Mouse (Mus musculus) gastrocnemius, adult 2 months (tissue): ENCODE measurements around the gene Ttc7. TPM values are rescaled to one million over a fixed set of nuclear protein-coding genes. Genes with fewer than 3 reads are reported as not detected.

Experiments
- DNase-seq: peaks from one replicate; pipeline ENCODE4 v3.0.0; 2022
- H3K27ac ChIP-seq: fragments of 200-600 bp; 2 replicates; pipeline ENCODE4 v1.8.1; 2022; ENCODE audit warnings: mild to moderate bottlenecking
- H3K4me3 ChIP-seq: fragments of 200-600 bp; 2 replicates; pipeline ENCODE4 v1.8.1; 2022; ENCODE audit warnings: mild to moderate bottlenecking, moderate library complexity
- CTCF ChIP-seq: fragments of 200-600 bp; IDR thresholded peaks from 2 replicates; pipeline ENCODE4 v1.8.1; 2022; ENCODE audit warnings: antibody characterized with exemption, mild to moderate bottlenecking, moderate library complexity
- intact Hi-C: fragments of 180-260 bp; cut with DNase I; formaldehyde crosslinking; loops from one replicate; pipeline ENCODE4 v1.15.1; 2025
- total RNA-seq, 2 experiments: library from RNA; stranded (reverse); gene quantifications; 2 replicates each; pipeline ENCODE4 v1.2.3; 2021

Ttc7 gene
- total RNA-seq, 2 experiments from 2014 or later: 8.9 to 15.9 TPM

- Histone ChIP-seq H3K4me3 (peak overlapping the region; percentile 55), H3K27ac (peak overlapping the region; percentile 98)
- peak; percentile 82 for DNase-seq
- intact Hi-C loops: loop anchor here (2.0 kb wide), 2 partner anchors 14 to 24 kb away; no protein-coding TSS in a partner anchor
- TF ChIP-seq CTCF: no peak
These were observed 69.6 kb downstream of the Ttc7 start for GRCm38 (mm10) chr17:87352106-87352897.

GRCm38 (mm10) chr17:87352898-87353225, 70.2 kb downstream of the Ttc7 start:
- Histone ChIP-seq H3K27ac (peak overlapping the region; percentile 98), H3K4me3 (no peak overlapping the region)
- intact Hi-C loops: loop anchor here (2.0 kb wide), 2 partner anchors 14 to 24 kb away; no protein-coding TSS in a partner anchor
- TF ChIP-seq CTCF: no peak
- no peak for DNase-seq

GRCm38 (mm10) chr17:87353745-87354320, 71.1 kb downstream of the Ttc7 start:
- Histone ChIP-seq H3K4me3 (no peak overlapping the region), H3K27ac (peak overlapping the region; percentile 98)
- no peak for DNase-seq
- intact Hi-C loops: loop anchor here (2.0 kb wide), 2 partner anchors 13 to 23 kb away; no protein-coding TSS in a partner anchor
- TF ChIP-seq CTCF: no peak

- Histone ChIP-seq H3K4me3 (no peak overlapping the region), H3K27ac (no peak overlapping the region)
- TF ChIP-seq CTCF: no peak
- intact Hi-C loops: no loop called here
- DNase-seq: no peak
These were observed 72.8 kb downstream of the Ttc7 start for GRCm38 (mm10) chr17:87355456-87355855.

GRCm38 (mm10) chr17:87356261-87356660, 73.6 kb downstream of the Ttc7 start:
- no peak for DNase-seq
- TF ChIP-seq CTCF: no peak
- intact Hi-C loops: no loop called here
- no peak overlapping the region for H3K27ac ChIP-seq
- H3K4me3 ChIP-seq: no peak overlapping the region

GRCm38 (mm10) chr17:87357506-87357905, 74.8 kb downstream of the Ttc7 start:
- no peak for DNase-seq
- no peak overlapping the region for H3K4me3 ChIP-seq
- no peak overlapping the region for H3K27ac ChIP-seq
- no peak for TF ChIP-seq CTCF
- intact Hi-C loops: no loop called here

- intact Hi-C loops: no loop called here
- Histone ChIP-seq H3K27ac (peak overlapping the region; percentile 78), H3K4me3 (no peak overlapping the region)
- TF ChIP-seq CTCF: no peak
- peak; percentile 73 for DNase-seq
These were observed 78.4 kb downstream of the Ttc7 start for GRCm38 (mm10) chr17:87361132-87361531.

GRCm38 (mm10) chr17:87364108-87364507, 81.4 kb downstream of the Ttc7 start:
- intact Hi-C loops: no loop called here
- no peak for DNase-seq
- peak overlapping the region; percentile 51 for H3K27ac ChIP-seq
- no peak overlapping the region for H3K4me3 ChIP-seq
- TF ChIP-seq CTCF: no peak

GRCm38 (mm10) chr17:87365268-87365667, 82.6 kb downstream of the Ttc7 start:
- TF ChIP-seq CTCF: no peak
- intact Hi-C loops: no loop called here
- Histone ChIP-seq H3K4me3 (no peak overlapping the region), H3K27ac (peak overlapping the region; percentile 38)
- DNase-seq: no peak

- TF ChIP-seq CTCF: no peak
- no peak overlapping the region for H3K4me3 ChIP-seq
- no peak for DNase-seq
- peak overlapping the region; percentile 91 for H3K27ac ChIP-seq
- intact Hi-C loops: loop anchor here (2.0 kb wide), 1 partner anchor 14 kb away; no protein-coding TSS in a partner anchor
These were observed 83.8 kb downstream of the Ttc7 start for GRCm38 (mm10) chr17:87366520-87366919.

GRCm38 (mm10) chr17:87367228-87367627, 84.5 kb downstream of the Ttc7 start:
- Histone ChIP-seq H3K4me3 (no peak overlapping the region), H3K27ac (peak overlapping the region; percentile 91)
- intact Hi-C loops: loop anchor here (2.0 kb wide), 1 partner anchor 14 kb away; no protein-coding TSS in a partner anchor
- peak; percentile 73 for DNase-seq
- TF ChIP-seq CTCF: no peak

GRCm38 (mm10) chr17:87367640-87368039, 85.0 kb downstream of the Ttc7 start:
- intact Hi-C loops: loop anchor here (2.0 kb wide), 1 partner anchor 15 kb away; no protein-coding TSS in a partner anchor
- DNase-seq: peak; percentile 96
- TF ChIP-seq CTCF: no peak
- Histone ChIP-seq H3K27ac (peak overlapping the region; percentile 91), H3K4me3 (no peak overlapping the region)

GRCm38 (mm10) chr17:87368481-87368880, 85.8 kb downstream of the Ttc7 start:
- Histone ChIP-seq H3K4me3 (no peak overlapping the region), H3K27ac (peak overlapping the region; percentile 91)
- DNase-seq: no peak
- no peak for TF ChIP-seq CTCF
- intact Hi-C loops: no loop called here
